In genomic region chr8:73881606-73882005, GRCm38 (mm10) we compare ENCODE assay signal across 21 mouse cellular contexts.
"Had no signal": no experiment of that assay in that cellular context is flagged by ENCODE, and none has a peak within 500 bp of the region (broad histone marks: within the 10 kb centered on the region; RNA-seq: fewer than 3 reads in every experiment).

No protein-coding gene starts in this region.

- H3K27ac ChIP-seq: macrophage; midbrain, embryonic 10.5 days; midbrain, embryonic 12.5 days; neural tube, embryonic 13.5 days; neural tube, embryonic 15.5 days had no signal

- H3K4me3 ChIP-seq: megakaryocyte, embryonic 14.5 days; midbrain, embryonic 10.5 days; midbrain, embryonic 12.5 days; myocyte; neural tube, embryonic 13.5 days; neural tube, embryonic 15.5 days had no signal

- H3K9ac ChIP-seq: lung, embryonic 14.5 days; midbrain, embryonic 12.5 days; neural tube, embryonic 13.5 days; neural tube, embryonic 15.5 days had no signal

- H3K9me3 ChIP-seq: midbrain, embryonic 10.5 days; midbrain, embryonic 12.5 days; neural tube, embryonic 13.5 days; neural tube, embryonic 15.5 days had no signal

- H3K4me1 ChIP-seq: megakaryocyte, embryonic 14.5 days; midbrain, embryonic 10.5 days; midbrain, embryonic 12.5 days; neural tube, embryonic 13.5 days; neural tube, embryonic 15.5 days had no signal

- H3K27me3 ChIP-seq: megakaryocyte, embryonic 14.5 days; midbrain, embryonic 12.5 days; neural tube, embryonic 13.5 days; neural tube, embryonic 15.5 days had no signal

- DNase-seq: lung, adult 18-20 months; lung, embryonic 14.5 days; lung, postnatal 14 days; lung, postnatal 36 days; midbrain, embryonic 14.5 days; retina, postnatal 1 day; right cerebral cortex, adult 18-20 months; right cerebral cortex, postnatal 25 days; right cerebral cortex, postnatal 4 days; spleen, adult 18-20 months; thymus, adult 18-20 months; thymus, postnatal 14 days; thymus, postnatal 4 days had no signal

- H3K4me2 ChIP-seq: lung, embryonic 14.5 days; midbrain, embryonic 12.5 days; neural tube, embryonic 13.5 days; neural tube, embryonic 15.5 days had no signal

- ATAC-seq: midbrain, embryonic 16.5 days had no signal

- H3K36me3 ChIP-seq: midbrain, embryonic 10.5 days; midbrain, embryonic 12.5 days; neural tube, embryonic 13.5 days; neural tube, embryonic 15.5 days had no signal
